Mouse (Mus musculus) forebrain, embryonic 14.5 days (tissue): Measurements from ENCODE around the gene Gm7247. TPM values are rescaled to one million over a fixed set of nuclear protein-coding genes. Genes with fewer than 3 reads are reported as not detected.
"Not testable (repeated sequence)": the region's sequence is repeated elsewhere in the genome, so short reads cannot be mapped to it uniquely, and the experiment has no call there.

Experiments
- ATAC-seq: fragments of 200-750 bp; cut with Nextera tagmentation; 2 replicates; pipeline ENCODE4 v1.8.0; 2017; ENCODE audit warnings: mild to moderate bottlenecking, moderate library complexity
- DNase-seq: peaks from one replicate; pipeline ENCODE4 v3.0.0-alpha.2; 2015; ENCODE audit warnings: low spot score
- H3K27ac ChIP-seq: fragments of 300-500 bp; sonication (generic); 2 replicates; pipeline ENCODE4 v1.5.1; 2014; ENCODE audit warnings: low read depth, mild to moderate bottlenecking, control low read depth, low read length, moderate library complexity
- H3K27me3 ChIP-seq: fragments of 300-500 bp; sonication (generic); replicated peaks from 2 replicates; pipeline ENCODE4 v1.6.1; 2014; ENCODE audit warnings: low read length, control low read depth, mixed read lengths; ENCODE audit not compliant: control insufficient read depth, insufficient read depth
- H3K36me3 ChIP-seq: fragments of 300-500 bp; sonication (generic); 2 replicates; pipeline ENCODE4 v1.6.1; 2014; ENCODE audit warnings: low read length, control low read depth; ENCODE audit not compliant: control insufficient read depth, insufficient read depth
- H3K4me1 ChIP-seq: fragments of 300-500 bp; sonication (generic); 2 replicates; pipeline ENCODE4 v1.6.1; 2014; ENCODE audit warnings: antibody characterized with exemption, low read length, control low read depth; ENCODE audit not compliant: control insufficient read depth, insufficient read depth
- H3K4me2 ChIP-seq: fragments of 300-500 bp; sonication (generic); 2 replicates; pipeline ENCODE4 v1.6.1; 2014; ENCODE audit warnings: mild to moderate bottlenecking, control low read depth, low read length
- H3K4me3 ChIP-seq: fragments of 300-500 bp; sonication (generic); 2 replicates; pipeline ENCODE4 v1.5.1; 2014; ENCODE audit warnings: low read depth, low read length, control low read depth
- H3K9ac ChIP-seq: fragments of 300-500 bp; sonication (generic); 2 replicates; pipeline ENCODE4 v1.6.1; 2014; ENCODE audit warnings: mild to moderate bottlenecking, low read length, control low read depth, moderate library complexity
- H3K9me3 ChIP-seq: fragments of 300-500 bp; sonication (generic); replicated peaks from 2 replicates; pipeline ENCODE4 v1.6.1; 2016; ENCODE audit warnings: low read length, control low read depth, mixed read lengths; ENCODE audit not compliant: control insufficient read depth
- WGBS: fragments of 180-500 bp; shearing (Covaris S2); extraction: QIAGEN DNeasy Blood & Tissue Kit; methylation state at CpG from one replicate; pipeline ENCODE4 v1.1.7; 2014; 5-methylcytosine and 5-hydroxymethylcytosine counted together
- polyA plus RNA-seq: library from polyadenylated mRNA; unstranded; fragments of >200 nt; fragmentation: Nextera tagmentation; extraction: Ambion mirVana; gene quantifications from 2 replicates; pipeline ENCODE4 v1.2.1, GENCODE M21; 2014

Gene Gm7247
- polyA plus RNA-seq, 1 experiment from 2014 or later = not detected

GRCm38 (mm10) chr14:51482051-51482715, 120.6 kb downstream of the Gm7247 start:
- WGBS = 86% methylated on average over 5 of the region's 5 CpGs
- no peak overlapping the region for H3K27ac ChIP-seq
- no peak overlapping the region for H3K4me2 ChIP-seq
- H3K9me3 ChIP-seq = no peaks in the 10 kb centered on the region
- no peaks in the 10 kb centered on the region for H3K27me3 ChIP-seq
- DNase-seq (no peak), ATAC-seq (no peak)
- no peaks in the 10 kb centered on the region for H3K4me1 ChIP-seq
- no peak overlapping the region for H3K9ac ChIP-seq
- H3K36me3 ChIP-seq = no peaks in the 10 kb centered on the region
- H3K4me3 ChIP-seq = no peak overlapping the region

DNA sequence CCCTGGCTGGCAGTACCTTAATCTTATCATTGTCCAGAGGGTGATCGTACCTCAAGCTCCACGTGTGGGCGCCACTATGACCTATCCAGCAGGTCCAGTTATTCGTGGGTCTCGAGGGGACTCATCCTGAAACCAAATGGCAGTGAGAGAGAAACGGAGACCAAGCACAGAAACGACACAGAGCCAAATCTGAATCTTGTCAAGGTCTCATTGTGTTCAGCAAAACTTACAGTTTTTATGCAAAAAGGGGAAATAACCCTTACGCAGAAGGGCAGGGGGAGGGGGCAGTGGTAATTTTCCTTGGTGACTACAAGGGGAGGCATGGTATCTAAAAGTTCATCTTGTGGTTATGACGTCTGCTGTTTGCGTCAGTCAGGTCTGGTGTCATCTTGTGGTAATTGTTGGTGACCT, 121.4 kb downstream of the Gm7247 start:
- not testable (repeated sequence) for H3K4me3 ChIP-seq, H3K4me1 ChIP-seq, H3K36me3 ChIP-seq, H3K4me2 ChIP-seq, H3K9ac ChIP-seq, ATAC-seq, DNase-seq, H3K27me3 ChIP-seq, H3K27ac ChIP-seq, H3K9me3 ChIP-seq
- WGBS = 87% methylated on average over 10 of the region's 10 CpGs

- Histone ChIP-seq H3K9me3 (no peaks in the 10 kb centered on the region), H3K27ac (no peak overlapping the region), H3K9ac (no peak overlapping the region), H3K4me1 (no peaks in the 10 kb centered on the region), H3K4me2 (no peak overlapping the region), H3K4me3 (no peak overlapping the region), H3K27me3 (no peaks in the 10 kb centered on the region), H3K36me3 (no peaks in the 10 kb centered on the region)
- DNase-seq = no peak
- ATAC-seq = no peak
- WGBS = 87% methylated on average over 1 of the region's 1 CpGs
Measured at GRCm38 (mm10) chr14:51483671-51484070, 122.1 kb downstream of the Gm7247 start.

GRCm38 (mm10) chr14:51486111-51486510, 124.6 kb downstream of the Gm7247 start:
- H3K27me3 ChIP-seq = no peaks in the 10 kb centered on the region
- H3K4me2 ChIP-seq = no peak overlapping the region
- 63% methylated on average over 1 of the region's 1 CpGs for WGBS
- DNase-seq (no peak), ATAC-seq (no peak)
- H3K4me1 ChIP-seq = no peaks in the 10 kb centered on the region
- H3K4me3 ChIP-seq = no peak overlapping the region
- H3K27ac ChIP-seq = no peak overlapping the region
- H3K9ac ChIP-seq = no peak overlapping the region
- H3K9me3 ChIP-seq = no peaks in the 10 kb centered on the region
- H3K36me3 ChIP-seq = no peaks in the 10 kb centered on the region

DNA sequence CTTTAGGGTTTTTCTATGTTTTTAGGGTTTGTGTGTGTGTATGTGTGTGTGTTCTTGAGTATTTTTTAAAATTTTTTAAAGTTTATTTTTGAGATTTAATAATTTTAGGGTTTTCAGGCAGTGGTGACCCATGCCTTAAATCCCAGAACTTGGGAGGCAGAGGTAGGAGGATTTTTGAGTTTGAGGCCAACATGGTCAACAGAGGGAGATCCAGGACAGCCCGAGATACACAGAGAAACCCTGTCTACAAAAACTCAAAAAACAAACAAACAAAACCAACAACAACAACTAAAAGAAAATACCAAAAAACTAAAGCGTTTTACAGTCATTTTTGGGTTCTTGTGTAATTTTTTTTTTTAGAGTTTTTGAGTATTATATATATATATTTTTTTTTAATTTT, 134.2 kb downstream of the Gm7247 start:
- no peak for ATAC-seq
- H3K27ac ChIP-seq = no peak overlapping the region
- 93% methylated on average over 2 of the region's 2 CpGs for WGBS

GRCm38 (mm10) chr14:51496955-51497354, 135.4 kb downstream of the Gm7247 start:
- H3K27me3 ChIP-seq = no peaks in the 10 kb centered on the region
- no peaks in the 10 kb centered on the region for H3K36me3 ChIP-seq
- 94% methylated on average over 1 of the region's 1 CpGs for WGBS
- ATAC-seq (no peak), DNase-seq (no peak)
- H3K4me2 ChIP-seq = no peak overlapping the region
- no peak overlapping the region for H3K9ac ChIP-seq
- H3K9me3 ChIP-seq = no peaks in the 10 kb centered on the region
- no peak overlapping the region for H3K27ac ChIP-seq
- no peak overlapping the region for H3K4me3 ChIP-seq
- H3K4me1 ChIP-seq = no peaks in the 10 kb centered on the region

More for the DNA sequence above, 134.2 kb downstream of the Gm7247 start:
- Histone ChIP-seq H3K36me3 (no peaks in the 10 kb centered on the region), H3K9me3 (no peaks in the 10 kb centered on the region), H3K27me3 (no peaks in the 10 kb centered on the region), H3K4me1 (no peaks in the 10 kb centered on the region), H3K4me2 (no peak overlapping the region), H3K4me3 (no peak overlapping the region), H3K9ac (no peak overlapping the region)
- DNase-seq = no peak

- Histone ChIP-seq H3K4me1 (no peaks in the 10 kb centered on the region), H3K9me3 (no peaks in the 10 kb centered on the region), H3K4me2 (no peak overlapping the region), H3K27ac (no peak overlapping the region), H3K4me3 (no peak overlapping the region), H3K36me3 (no peaks in the 10 kb centered on the region), H3K9ac (no peak overlapping the region), H3K27me3 (no peaks in the 10 kb centered on the region)
- ATAC-seq (no peak), DNase-seq (no peak)
- WGBS = 93% methylated on average over 2 of the region's 2 CpGs
Measured at GRCm38 (mm10) chr14:51497958-51498357, 136.4 kb downstream of the Gm7247 start.

GRCm38 (mm10) chr14:51499707-51500275, 138.2 kb downstream of the Gm7247 start:
- WGBS = 87% methylated on average over 2 of the region's 2 CpGs
- no peaks in the 10 kb centered on the region for H3K4me1 ChIP-seq
- H3K36me3 ChIP-seq = no peaks in the 10 kb centered on the region
- ATAC-seq (no peak), DNase-seq (no peak)
- no peaks in the 10 kb centered on the region for H3K27me3 ChIP-seq
- H3K9ac ChIP-seq = no peak overlapping the region
- H3K4me3 ChIP-seq = no peak overlapping the region
- no peak overlapping the region for H3K4me2 ChIP-seq
- H3K9me3 ChIP-seq = no peaks in the 10 kb centered on the region
- no peak overlapping the region for H3K27ac ChIP-seq

DNA sequence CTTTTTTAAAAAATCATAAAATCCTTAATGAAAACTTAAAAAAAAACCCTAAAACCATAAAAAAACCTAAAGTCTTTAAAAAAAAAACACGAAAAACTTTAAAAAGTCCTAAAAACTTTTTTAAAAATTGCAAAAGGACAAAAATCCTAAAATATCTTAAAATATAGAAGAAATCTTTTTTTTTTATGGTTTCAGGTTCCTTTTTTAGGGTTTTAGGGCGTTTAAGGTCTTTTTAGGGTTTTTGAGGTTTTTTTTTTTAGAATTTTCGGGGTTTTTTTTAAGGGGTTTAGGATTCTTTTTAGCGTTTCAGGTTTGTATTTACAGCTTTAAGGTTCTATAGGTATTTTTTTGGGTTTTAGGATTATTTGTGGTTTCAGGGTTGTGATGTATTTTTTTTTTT, 138.9 kb downstream of the Gm7247 start:
- 91% methylated on average over 4 of the region's 4 CpGs for WGBS
- Histone ChIP-seq H3K9me3 (no peaks in the 10 kb centered on the region), H3K9ac (no peak overlapping the region), H3K4me1 (no peaks in the 10 kb centered on the region), H3K27ac (no peak overlapping the region), H3K27me3 (no peaks in the 10 kb centered on the region), H3K4me3 (no peak overlapping the region), H3K36me3 (no peaks in the 10 kb centered on the region), H3K4me2 (no peak overlapping the region)
- no peak for ATAC-seq
- no peak for DNase-seq
